Mouse (Mus musculus) liver, embryonic 11.5 days (tissue): ENCODE data around the gene Ankrd37. TPM values are rescaled to one million over a fixed set of nuclear protein-coding genes. Genes with fewer than 3 reads are reported as not detected.

ENCODE experiments used
- ATAC-seq: fragments of 200-750 bp; cut with Nextera tagmentation; replicated peaks from 2 replicates; pipeline ENCODE4 v1.8.0; 2017; ENCODE audit warnings: moderate number of reproducible peaks, mild to moderate bottlenecking, moderate TSS enrichment, moderate library complexity; ENCODE audit not compliant: low FRiP score
- DNase-seq: peaks from one replicate; pipeline ENCODE4 v3.0.0-alpha.2; 2017; ENCODE audit warnings: low spot score
- H3K27ac ChIP-seq: fragments of 300-500 bp; sonication (generic); 2 replicates; pipeline ENCODE4 v1.5.1; 2014; ENCODE audit warnings: mild to moderate bottlenecking, low read depth, low read length, control low read depth
- H3K27me3 ChIP-seq: fragments of 300-500 bp; sonication (generic); replicated peaks from 2 replicates; pipeline ENCODE4 v1.6.1; 2014; ENCODE audit warnings: low read length, mixed read lengths; ENCODE audit not compliant: control insufficient read depth, insufficient read depth
- H3K36me3 ChIP-seq: fragments of 300-500 bp; sonication (generic); 2 replicates; pipeline ENCODE4 v1.6.1; 2014; ENCODE audit warnings: mild to moderate bottlenecking, low read length, moderate library complexity, mixed read lengths; ENCODE audit not compliant: control insufficient read depth, insufficient read depth
- H3K4me1 ChIP-seq: fragments of 300-500 bp; sonication (generic); replicated peaks from 2 replicates; pipeline ENCODE4 v1.6.1; 2014; ENCODE audit warnings: low read length, mixed read lengths; ENCODE audit not compliant: control insufficient read depth, insufficient read depth
- H3K4me2 ChIP-seq: fragments of 300-500 bp; sonication (generic); 2 replicates; pipeline ENCODE4 v1.6.1; 2014; ENCODE audit warnings: mild to moderate bottlenecking, control low read depth, moderate library complexity
- H3K4me3 ChIP-seq: fragments of 300-500 bp; sonication (generic); 2 replicates; pipeline ENCODE4 v1.5.1; 2014; ENCODE audit warnings: low read depth, low read length, control low read depth
- H3K9ac ChIP-seq: fragments of 300-500 bp; sonication (generic); 2 replicates; pipeline ENCODE4 v1.6.1; 2014; ENCODE audit warnings: low read depth, low read length, control low read depth
- H3K9me3 ChIP-seq: fragments of 300-500 bp; sonication (generic); 2 replicates; pipeline ENCODE4 v1.6.1; 2016; ENCODE audit warnings: low read length, inconsistent platforms, mixed read lengths; ENCODE audit not compliant: control insufficient read depth
- WGBS: fragments of 180-500 bp; shearing (Covaris S2); extraction: QIAGEN DNeasy Blood & Tissue Kit; methylation state at CpG from one replicate; pipeline ENCODE4 v1.1.7; 2014; 5-methylcytosine and 5-hydroxymethylcytosine counted together
- polyA plus RNA-seq: library from polyadenylated mRNA; unstranded; fragments of >200 nt; fragmentation: Nextera tagmentation; extraction: Ambion mirVana; gene quantifications from 2 replicates; pipeline ENCODE4 v1.2.1, GENCODE M21; 2014

The Ankrd37 gene
- polyA plus RNA-seq, 1 experiment from 2014 or later, result 17.6 TPM

DNA sequence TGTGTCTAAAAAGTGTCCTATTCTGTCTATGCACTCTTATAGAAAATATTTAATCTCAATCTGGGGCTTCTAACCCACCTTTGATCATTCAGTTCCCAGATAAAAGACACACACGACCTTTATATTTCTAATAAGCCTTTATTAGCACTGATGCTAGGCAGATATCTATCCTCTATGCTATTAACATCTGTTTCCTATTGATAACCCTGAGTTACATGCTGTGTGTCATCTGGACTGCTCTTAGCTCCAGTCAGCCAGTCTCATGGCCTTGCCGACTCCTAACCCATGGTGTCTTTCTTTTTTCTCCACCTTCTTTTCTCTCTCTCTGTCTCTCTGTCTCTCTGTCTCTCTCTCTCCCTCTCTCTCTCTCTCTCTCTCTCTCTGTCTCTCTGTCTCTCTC is 17.3 kb downstream of the Ankrd37 start:
- H3K9me3 ChIP-seq, result no peaks in the 10 kb centered on the region
- H3K27me3 ChIP-seq, result no peaks in the 10 kb centered on the region
- peak; percentile 80 for ATAC-seq
- no peak for DNase-seq
- H3K9ac ChIP-seq, result no peak overlapping the region
- no peak overlapping the region for H3K27ac ChIP-seq
- WGBS, result 51% methylated on average over 2 of the region's 2 CpGs
- no peaks in the 10 kb centered on the region for H3K4me1 ChIP-seq
- peaks cover 9% of the 10 kb centered on the region for H3K36me3 ChIP-seq
- H3K4me2 ChIP-seq, result no peak overlapping the region
- H3K4me3 ChIP-seq, result no peak overlapping the region

- ATAC-seq, result no peak
- H3K9ac ChIP-seq, result no peak overlapping the region
- H3K36me3 ChIP-seq, result peaks cover 12% of the 10 kb centered on the region
- WGBS, result 80% methylated on average over 3 of the region's 3 CpGs
- no peak overlapping the region for H3K27ac ChIP-seq
- H3K4me3 ChIP-seq, result no peak overlapping the region
- H3K4me2 ChIP-seq, result no peak overlapping the region
- H3K9me3 ChIP-seq, result no peaks in the 10 kb centered on the region
- no peaks in the 10 kb centered on the region for H3K27me3 ChIP-seq
- no peak for DNase-seq
- no peaks in the 10 kb centered on the region for H3K4me1 ChIP-seq
Measured at GRCm38 (mm10) chr8:45986665-45987064, 18.8 kb downstream of the Ankrd37 start.

GRCm38 (mm10) chr8:45975837-45976468 is 29.6 kb downstream of the Ankrd37 start:
- Histone ChIP-seq H3K4me2 (peak overlapping the region; percentile 85), H3K4me3 (peak overlapping the region; percentile 74), H3K4me1 (peaks cover 6% of the 10 kb centered on the region; the same call in 1 of the 2 replicates), H3K9ac (peak overlapping the region; percentile 78), H3K27ac (no peak overlapping the region), H3K36me3 (peaks cover 15% of the 10 kb centered on the region), H3K27me3 (no peaks in the 10 kb centered on the region), H3K9me3 (no peaks in the 10 kb centered on the region)
- DNase-seq, result no peak
- WGBS, result 53% methylated on average over 11 of the region's 11 CpGs
- ATAC-seq, result peak; percentile 47

GRCm38 (mm10) chr8:45975126-45975836 is 30.2 kb downstream of the Ankrd37 start, which contains the start of the genes 1700029J07Rik and Ufsp2:
Gene 1700029J07Rik, minus strand, starts transcription at chr8:45975252.
Gene Ufsp2, plus strand, starts transcription at chr8:45975528.
- under 1% methylated on average over 57 of the region's 57 CpGs for WGBS

DNA sequence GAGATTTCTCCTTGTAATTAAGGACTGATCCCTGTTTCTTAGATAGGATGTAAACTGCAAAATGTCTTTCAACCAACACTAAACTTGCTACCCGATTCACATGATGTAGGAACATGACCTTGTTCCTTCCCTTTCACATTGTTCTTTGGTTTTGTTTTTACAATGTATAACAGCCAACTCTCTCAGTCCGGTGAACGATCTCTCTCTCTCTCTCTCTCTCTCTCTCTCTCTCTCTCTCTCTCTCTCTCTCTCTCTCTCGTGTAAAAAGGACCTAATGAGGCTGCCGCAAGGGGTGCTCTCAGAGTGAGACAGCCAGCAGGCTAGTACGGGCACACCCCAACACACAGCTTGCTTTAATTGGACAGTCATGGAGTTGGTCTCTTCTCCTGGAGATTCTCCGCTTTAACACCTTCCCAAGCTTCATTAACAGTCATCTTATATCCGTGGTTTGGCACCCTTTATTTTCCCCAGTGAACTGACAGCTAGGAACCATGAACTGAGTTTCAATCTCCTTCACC is 31.5 kb downstream of the Ankrd37 start:
- H3K4me3 ChIP-seq, result peak overlapping the region; percentile 74; the same call in 1 of the 2 replicates
- no peak for ATAC-seq
- 77% methylated on average over 8 of the region's 8 CpGs for WGBS
- H3K4me2 ChIP-seq, result peak overlapping the region; percentile 85
- peaks cover 6% of the 10 kb centered on the region; the same call in 1 of the 2 replicates for H3K4me1 ChIP-seq
- peak overlapping the region; percentile 78; the same call in 1 of the 2 replicates for H3K9ac ChIP-seq
- no peaks in the 10 kb centered on the region for H3K9me3 ChIP-seq
- no peak for DNase-seq
- peaks cover 10% of the 10 kb centered on the region for H3K36me3 ChIP-seq
- H3K27me3 ChIP-seq, result no peaks in the 10 kb centered on the region
- H3K27ac ChIP-seq, result no peak overlapping the region

More at GRCm38 (mm10) chr8:45975126-45975836, 30.2 kb downstream of the Ankrd37 start, which contains the start of the genes 1700029J07Rik and Ufsp2:
- peaks cover 6% of the 10 kb centered on the region; the same call in 1 of the 2 replicates for H3K4me1 ChIP-seq
- peaks cover 12% of the 10 kb centered on the region for H3K36me3 ChIP-seq
- H3K9ac ChIP-seq, result peak within 1 kb of the TSS; percentile 78
- peak within 1 kb of the TSS; percentile 74 for H3K27ac ChIP-seq
- peak within 1 kb of the TSS; percentile 74 for H3K4me3 ChIP-seq
- ATAC-seq (peak; percentile 97), DNase-seq (peak; percentile 94)
- H3K4me2 ChIP-seq, result peak within 1 kb of the TSS; percentile 85
- no peaks in the 10 kb centered on the region for H3K9me3 ChIP-seq
- H3K27me3 ChIP-seq, result no peaks in the 10 kb centered on the region

DNA sequence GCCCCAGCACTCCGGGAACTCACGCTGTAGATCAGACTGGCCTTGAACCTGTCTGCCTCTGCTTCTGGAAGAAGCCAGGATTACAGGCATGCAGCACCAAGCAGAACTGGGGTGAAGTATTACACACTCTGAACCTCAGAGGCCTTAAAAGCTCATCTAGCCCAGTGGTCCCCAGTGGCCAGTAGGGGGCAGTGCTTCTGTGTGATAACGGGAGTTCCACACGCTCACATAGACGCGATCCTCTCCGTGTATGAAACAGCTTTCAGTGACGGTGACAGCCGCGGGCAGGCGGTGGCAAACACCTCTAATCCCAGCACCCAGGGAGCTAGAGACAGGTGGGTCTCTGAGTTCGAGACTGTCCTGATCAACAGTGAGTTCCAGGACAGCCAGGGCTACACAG is 34.6 kb downstream of the Ankrd37 start:
- DNase-seq (no peak), ATAC-seq (no peak)
- H3K27ac ChIP-seq, result no peak overlapping the region
- H3K4me2 ChIP-seq, result no peak overlapping the region
- no peak overlapping the region for H3K9ac ChIP-seq
- H3K36me3 ChIP-seq, result no peaks in the 10 kb centered on the region
- WGBS, result 93% methylated on average over 12 of the region's 12 CpGs
- H3K4me3 ChIP-seq, result no peak overlapping the region
- no peaks in the 10 kb centered on the region for H3K27me3 ChIP-seq
- peaks cover under 1% of the 10 kb centered on the region; the same call in 1 of the 2 replicates for H3K4me1 ChIP-seq
- H3K9me3 ChIP-seq, result no peaks in the 10 kb centered on the region

- no peak overlapping the region for H3K4me3 ChIP-seq
- no peaks in the 10 kb centered on the region for H3K4me1 ChIP-seq
- no peaks in the 10 kb centered on the region for H3K36me3 ChIP-seq
- no peaks in the 10 kb centered on the region for H3K27me3 ChIP-seq
- ATAC-seq (no peak), DNase-seq (no peak)
- no peak overlapping the region for H3K27ac ChIP-seq
- H3K4me2 ChIP-seq, result no peak overlapping the region
- no peaks in the 10 kb centered on the region for H3K9me3 ChIP-seq
- no peak overlapping the region for H3K9ac ChIP-seq
- 46% methylated on average over 2 of the region's 2 CpGs for WGBS
Measured at GRCm38 (mm10) chr8:45950622-45951021, 54.9 kb downstream of the Ankrd37 start.
